Mouse (Mus musculus) right cerebral cortex, postnatal 36 days (tissue): ENCODE results near the gene Prkch.
A peak's percentile ranks its signal among the peaks of the same experiment; 100 is the strongest.

Experiments
- DNase-seq, 2 experiments: peaks; one replicate each; pipeline ENCODE4 v3.0.0; 2022; ENCODE audit warnings: low spot score in 2 of 2, mixed read lengths in 1 of 2

Gene Prkch

DNA sequence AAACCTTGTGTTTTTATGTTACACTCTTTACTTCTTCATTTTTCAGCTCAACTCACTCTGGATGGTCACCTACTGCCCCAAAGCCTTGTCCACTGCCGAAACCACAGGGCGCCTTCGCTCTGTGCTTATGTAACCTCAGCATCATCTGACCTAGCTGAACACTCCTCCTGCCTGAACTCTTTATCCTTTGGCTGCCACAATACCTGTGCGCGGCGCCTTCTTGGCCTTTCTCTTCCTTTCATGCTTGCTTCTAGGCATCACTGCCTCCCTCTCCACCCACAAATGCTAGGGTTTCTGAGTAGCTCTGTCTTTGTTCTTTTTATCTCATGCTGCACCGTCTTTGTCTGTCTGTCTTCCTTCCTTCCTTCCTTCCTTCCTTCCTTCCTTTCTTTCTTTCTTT lies 3.8 kb upstream of the Prkch start:
- no peak for DNase-seq

DNA sequence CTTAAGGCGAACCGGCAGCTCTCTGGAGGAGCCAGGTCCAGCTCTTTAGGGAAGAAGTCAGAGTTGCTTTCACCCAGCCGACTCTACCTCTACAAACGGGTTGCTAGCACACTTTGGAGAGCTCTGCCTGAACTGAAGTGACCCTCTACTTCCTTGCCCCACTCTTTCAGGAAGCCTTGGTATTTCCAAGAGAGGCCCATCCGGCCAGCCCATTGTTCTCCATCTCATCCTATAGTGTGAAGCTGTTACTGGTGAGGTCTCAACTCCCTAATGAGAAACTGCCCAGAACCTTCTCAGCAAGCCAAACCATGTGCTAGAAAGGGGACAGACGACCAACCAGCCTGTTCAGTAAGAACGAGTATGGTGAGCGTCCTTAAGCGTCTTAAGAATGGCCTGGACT lies 1.3 kb upstream of the Prkch start:
- DNase-seq, result no peak

DNA sequence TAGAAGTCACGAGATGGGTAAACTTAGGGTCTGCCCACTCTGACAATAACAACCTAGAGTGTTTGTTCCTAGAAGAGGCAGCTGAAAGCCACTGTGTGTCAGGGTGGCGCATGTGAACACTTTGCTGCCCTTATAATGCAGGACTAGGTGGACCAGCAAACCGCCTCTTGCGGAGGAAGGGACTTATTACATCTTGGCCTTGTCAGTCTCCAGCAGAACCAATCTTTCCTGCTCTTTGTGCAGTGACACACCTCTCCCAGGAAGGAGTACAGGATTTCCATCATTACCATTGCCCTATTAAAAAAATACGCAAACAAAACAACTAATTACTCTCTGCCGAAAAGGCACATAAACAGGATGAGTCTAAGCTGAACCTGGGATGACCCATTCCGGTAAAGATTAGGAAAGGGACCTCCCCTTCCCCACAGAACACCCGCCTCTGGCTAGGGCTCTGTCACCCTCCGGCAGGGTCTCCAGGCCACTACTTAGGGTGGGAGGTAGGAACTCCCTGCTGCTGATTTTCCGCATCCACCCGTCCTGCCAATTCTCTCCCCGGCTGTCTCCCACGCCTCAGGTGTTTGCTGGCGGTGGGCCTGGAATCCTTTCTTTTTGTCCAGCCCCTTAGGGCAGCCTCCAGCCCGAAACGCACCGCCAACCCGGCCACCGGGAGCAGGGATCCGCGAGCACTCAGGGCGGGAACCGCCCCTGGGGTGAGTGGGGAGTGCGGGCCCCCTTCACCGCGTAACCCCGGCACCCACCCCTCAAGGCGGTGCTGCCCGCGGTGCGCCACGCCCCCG lies 585 bp upstream of the Prkch start:
- DNase-seq, result no peak

DNA sequence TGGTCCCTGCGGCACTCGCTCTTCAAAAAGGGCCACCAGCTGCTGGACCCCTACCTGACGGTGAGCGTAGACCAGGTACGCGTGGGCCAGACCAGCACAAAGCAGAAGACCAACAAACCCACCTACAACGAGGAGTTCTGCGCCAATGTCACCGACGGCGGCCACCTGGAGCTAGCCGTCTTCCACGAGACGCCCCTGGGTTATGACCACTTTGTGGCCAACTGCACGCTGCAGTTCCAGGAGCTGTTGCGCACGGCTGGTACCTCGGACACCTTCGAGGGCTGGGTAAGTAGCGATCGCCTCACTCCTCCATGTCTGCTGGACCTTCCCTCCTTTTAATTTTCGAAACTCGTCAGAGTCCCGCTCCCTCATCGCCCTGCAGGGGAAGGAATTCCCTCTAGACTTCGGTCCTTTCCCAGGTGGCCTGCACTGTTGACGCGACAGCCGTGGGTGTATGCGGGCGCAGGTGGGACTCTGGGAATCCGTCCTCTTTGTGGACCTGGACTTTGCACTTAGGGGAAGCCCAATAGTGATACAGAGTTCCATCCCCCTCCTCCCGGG lies 725 bp downstream of the Prkch start:
- no peak for DNase-seq

DNA sequence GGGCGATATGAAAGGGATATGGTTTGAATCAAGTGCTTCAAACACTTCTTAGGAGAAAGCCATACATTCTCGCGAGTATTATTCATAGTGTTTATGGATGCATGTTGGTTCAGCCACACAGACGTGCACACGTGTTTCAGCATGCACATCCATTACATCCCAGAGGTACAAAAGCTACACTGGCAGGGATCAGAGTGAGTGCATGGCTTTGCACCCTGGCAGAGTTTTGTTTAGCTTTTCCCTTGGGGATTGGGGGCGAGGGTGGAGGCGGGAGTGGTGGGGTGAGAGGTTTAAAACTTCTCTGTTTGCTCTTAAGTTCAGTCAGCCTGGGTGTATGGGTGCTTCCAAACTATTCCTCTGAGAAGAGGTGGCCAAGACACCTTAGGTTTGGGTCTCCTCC lies 1.3 kb downstream of the Prkch start:
- DNase-seq, result no peak

DNA sequence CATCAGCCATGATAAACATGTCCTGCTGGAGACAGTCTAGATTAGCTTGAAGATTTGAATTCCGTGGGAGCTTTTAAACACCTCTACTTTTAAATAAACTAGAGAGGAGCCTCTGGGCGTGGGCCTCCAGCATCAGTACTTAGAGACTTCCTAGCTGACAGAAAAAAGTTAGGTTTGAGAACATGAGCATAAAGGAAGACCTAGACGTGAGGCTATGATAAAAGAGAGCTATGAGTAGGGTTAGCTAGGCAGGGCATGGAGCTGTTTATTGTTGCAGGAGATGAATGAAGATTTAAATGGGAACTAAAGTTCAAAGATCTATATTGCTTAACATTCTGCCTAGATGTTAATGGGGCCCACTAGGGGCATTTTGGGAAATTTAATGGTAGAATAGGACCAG lies 2.7 kb downstream of the Prkch start:
- DNase-seq, result no peak

DNA sequence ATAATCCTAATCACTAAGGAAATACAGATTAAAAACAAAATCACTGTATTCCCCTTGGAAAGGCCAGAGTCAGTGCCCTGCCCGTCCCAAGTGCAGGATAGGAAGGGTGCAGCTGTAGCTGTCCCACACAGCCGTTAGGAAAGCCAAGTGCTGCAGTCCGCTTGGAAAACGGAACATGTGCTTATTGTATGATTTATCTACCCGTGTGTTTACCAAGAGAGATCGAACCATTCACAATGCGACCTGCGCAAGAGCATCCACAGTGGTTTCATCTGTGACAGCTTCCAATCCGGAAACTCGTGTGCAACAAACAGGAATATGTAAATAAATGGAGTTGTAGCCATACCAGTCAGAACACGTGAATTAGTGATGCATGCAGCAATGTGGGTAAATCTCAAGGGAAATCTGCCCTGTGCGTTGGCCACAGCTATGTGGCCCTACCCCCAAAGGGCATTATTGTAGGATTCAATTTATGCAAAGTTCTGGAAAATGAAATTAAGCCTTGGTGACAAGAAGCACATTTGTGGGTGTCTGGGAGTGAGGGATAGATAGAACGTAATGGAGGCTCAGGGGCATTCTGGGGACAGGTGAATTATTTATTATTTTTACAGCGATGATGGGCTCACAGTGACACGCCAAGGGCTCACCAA lies 6.2 kb downstream of the Prkch start:
- DNase-seq, result no peak

DNA sequence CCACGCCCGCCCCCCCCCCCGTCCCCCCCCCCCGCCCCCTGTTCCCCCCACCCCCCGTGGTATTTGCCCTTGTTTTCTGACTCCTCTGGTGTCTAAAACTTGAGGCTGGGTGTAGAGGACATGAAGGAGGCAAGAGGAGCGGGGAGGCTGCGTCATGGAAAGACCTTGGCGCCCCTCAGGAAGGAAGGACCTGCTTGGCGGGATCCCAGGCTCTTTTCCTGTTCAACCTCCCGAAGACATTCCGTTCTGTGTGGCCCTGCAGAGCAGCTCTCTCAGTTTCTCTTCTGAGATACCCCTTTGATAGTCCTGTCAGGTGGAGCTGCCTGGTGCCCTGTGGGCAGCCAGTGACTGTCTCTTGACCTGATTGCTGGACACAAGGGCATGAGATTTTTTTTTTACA lies 7.0 kb downstream of the Prkch start:
- DNase-seq, result no peak

DNA sequence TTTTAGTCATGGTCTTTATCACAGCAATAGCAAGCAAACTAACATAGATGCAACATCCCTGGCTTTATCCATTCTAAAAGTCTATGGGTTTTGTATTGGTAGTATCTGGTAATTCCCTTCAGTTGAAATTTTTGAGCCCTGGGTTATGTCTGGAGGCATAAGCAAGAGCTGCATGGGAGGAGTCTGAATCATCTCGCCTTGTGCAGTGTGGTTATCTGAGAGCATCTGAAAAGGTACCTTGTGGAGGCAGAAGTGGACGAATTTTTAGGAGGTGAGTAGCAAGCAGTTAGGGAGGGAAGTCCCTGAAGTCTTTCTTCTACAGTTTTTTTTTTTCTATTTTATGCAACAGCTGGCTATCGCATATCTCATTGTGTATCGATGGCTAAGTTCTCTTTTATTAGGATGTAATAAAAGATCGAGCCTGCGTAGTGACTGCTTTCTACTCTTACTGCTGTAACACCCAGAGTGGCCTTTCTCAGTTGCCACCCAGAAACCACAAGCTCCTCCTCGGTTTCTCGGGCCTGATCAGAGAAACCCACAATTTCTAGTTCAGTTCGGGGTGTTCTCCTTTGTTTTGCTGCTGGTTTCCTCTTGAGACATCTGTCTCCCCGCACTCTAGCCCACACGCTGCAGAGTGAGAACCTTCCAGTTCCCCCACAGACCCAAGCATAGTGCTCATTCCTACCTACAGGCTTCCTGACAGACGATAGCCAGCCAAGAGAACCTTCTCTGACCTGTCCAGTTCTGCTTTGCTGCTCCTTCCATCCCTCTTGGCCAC lies 8.6 kb downstream of the Prkch start:
- peak in 1 of 2 experiments; percentile 5 for DNase-seq

DNA sequence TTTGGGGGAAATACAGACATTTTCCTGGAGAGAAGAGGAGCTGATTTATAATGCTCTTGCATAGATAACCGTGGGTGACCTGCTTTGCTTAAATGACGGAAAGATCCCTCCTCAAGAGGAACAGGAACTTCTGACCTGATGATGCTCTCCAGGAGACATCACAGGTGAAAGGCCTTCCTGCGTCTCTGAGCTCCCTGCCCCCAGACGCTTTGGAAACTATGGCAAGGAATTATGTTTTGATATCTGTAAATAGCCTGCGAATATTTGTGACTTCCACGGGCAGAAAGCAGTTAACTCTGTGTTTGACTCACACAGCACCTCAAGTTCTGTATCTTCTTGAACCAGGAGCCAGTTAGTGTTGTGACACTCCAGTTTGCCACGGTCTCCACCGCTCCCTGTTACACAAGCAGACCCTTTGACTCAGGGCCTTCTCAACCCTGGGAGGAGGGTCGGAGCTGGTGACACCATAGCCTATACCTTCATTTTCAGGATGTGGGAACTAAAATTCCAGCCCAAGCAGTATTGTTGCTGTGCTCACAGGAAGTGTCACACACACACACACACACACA lies 9.7 kb downstream of the Prkch start:
- DNase-seq, result no peak

DNA sequence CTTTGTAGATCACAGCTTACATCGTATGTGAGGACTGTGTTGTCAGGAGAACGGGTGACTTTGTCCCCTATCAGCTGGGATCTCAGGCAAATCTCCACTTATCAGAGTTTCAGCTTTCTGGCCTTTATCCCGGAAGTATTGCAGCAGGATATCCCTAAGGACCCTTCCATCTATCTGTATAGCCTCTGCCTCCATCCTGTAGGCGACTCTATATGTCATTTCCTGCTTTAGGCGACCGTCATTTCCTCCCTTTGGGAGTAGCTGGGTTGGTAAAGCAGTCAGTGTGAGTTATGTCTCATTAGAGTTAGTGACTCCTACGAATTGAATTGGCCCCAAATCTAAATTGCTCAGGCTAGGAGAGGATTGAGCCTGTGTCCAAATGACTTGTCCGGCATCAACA lies 10.6 kb downstream of the Prkch start:
- no peak for DNase-seq

DNA sequence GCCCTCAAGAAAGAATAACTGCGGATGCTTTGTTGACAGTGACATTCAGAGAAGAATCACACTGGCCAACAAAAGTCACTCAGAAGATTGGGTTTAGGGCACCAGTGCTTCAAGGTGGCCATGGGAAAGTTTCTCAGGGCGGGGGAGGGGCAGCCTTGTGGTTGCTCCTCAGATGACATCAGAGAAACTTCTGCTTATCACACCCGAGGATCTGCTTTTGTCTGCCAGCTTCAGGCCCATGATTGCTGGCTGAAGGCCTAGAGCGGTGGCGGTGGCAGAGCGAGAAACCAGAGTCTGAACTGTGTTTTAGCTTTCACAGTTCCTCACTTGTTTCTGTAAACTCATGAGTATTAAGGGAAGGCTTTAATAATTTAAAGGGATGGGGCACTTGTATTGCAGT lies 13.6 kb downstream of the Prkch start:
- DNase-seq, result peak in 1 of 2 experiments; percentile 7

DNA sequence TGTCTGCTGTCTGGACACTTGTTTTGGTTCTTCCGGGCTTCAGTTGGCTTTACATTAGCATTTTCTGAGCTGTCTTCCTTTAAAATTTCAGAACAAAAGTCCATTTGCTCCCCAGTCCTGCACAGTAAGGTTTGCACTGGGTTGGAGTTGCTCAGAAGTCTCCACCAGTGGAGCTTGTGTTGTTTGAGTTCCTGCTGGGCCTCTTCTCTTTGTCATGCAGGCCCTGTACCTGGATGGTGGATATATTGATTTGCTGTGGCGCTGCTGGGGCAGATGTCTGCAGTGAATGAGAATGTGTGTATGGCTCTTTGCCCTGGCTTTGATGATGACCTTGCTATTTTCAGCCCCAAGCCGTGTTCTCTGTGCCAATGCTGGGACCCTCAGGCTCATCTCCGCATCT lies 15.9 kb downstream of the Prkch start:
- no peak for DNase-seq

DNA sequence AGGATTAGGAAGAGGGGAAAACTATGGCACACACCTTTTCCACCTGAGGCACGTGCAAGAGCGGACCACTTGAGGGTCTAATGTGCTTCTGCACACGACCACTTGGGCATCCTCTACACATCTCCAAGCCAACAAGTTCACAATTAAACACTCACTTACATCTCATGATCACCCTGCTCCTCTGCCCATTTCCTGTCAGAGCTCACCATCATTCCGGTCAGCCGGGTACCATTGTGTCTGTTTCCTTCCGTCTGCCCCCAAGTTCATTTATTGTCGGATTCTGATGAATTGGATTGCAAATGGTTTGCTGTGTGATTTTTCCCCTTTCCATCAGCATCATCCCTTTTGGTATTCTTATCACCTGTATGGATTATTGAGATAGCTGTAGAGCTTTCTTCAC lies 18.4 kb downstream of the Prkch start:
- DNase-seq, result no peak

DNA sequence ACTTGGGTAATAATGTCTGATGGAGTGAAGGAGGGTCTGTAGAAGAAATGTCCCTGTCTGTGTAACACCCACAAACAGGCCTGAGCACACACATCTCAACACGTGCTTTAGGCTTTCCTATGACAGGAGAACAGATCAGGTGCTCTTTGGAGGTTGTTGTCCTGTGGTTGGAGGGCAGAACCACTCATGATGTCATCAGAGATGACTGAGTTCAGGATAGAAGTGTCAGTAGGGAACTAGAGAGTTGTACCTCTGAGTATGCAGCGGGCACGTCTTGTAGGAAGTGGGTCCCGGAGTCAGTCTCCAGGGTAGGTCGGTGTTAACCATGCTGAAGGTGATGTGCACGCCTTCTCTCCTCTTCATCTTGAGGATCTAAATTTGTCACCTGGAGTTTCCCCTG lies 19.1 kb downstream of the Prkch start:
- no peak for DNase-seq

DNA sequence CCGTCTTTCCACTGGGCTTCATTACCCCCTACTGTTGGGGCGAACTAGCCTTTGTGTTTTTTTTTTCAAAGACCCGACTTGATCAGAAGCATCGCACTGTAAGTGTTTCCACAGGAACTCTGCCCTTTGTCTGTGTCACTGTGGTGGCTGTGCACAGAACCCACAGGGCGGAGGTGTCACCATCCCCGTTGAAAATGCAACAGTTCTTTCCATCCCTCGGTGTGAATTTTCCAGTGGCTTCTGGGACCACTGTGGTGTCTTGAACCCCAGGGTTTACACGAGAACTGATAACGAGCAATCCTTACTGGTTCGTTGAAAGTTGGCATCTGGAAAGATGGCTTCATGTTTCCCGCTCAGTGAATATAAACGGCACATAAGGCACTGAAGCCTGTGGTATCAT lies 20.2 kb downstream of the Prkch start:
- no peak for DNase-seq

DNA sequence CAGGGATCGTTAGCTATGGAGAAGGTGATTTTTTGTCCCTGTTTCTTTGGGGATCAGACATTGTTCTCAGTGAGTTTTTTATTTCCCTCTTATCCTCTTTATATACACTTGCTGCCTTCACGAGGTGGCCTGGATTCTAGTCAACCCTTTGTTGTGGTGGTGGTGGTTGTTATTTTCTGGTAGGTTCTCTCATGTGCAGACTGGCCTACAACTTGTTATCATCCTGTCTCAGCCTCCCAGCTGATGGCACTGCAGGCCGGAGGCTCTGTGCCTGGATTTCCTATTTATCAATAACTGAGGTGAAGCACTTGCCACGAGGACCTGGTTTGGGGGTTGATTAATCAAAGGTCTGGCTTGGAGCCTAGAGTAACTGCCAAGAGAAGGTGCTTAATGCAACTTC lies 20.6 kb downstream of the Prkch start:
- no peak for DNase-seq

DNA sequence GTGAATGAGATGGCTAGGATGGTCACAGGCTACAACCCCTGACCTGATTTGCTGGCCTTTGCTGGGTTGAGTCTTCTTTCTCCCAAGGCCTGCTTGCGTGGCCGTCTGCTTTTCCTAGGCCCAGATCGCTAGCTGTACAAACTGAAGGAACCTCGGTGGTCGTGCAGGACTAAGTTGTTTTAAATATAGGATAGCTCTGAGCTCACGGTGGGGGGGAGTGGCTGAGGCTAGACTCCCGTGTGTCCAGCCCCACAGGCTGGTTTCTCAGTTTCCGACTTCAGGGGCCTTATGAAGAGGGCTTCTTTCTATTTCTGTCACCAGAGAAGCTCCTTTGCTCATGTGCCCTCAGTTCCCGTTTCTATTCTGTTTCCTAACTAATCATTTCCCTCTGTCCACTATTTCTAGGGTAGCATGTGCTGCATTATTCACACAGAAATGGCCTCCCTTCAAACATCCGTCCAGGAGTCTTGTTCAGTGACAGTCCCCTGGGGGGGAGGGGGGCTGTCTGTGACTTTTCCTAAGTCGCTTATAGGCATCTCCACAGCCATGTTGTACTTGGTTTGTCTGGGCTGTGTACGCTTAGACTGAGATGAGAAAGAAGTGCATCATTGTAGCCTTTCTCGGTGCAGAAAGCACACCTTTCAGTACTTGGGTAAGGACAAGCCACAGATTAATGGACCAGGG lies 22.9 kb downstream of the Prkch start:
- no peak for DNase-seq

DNA sequence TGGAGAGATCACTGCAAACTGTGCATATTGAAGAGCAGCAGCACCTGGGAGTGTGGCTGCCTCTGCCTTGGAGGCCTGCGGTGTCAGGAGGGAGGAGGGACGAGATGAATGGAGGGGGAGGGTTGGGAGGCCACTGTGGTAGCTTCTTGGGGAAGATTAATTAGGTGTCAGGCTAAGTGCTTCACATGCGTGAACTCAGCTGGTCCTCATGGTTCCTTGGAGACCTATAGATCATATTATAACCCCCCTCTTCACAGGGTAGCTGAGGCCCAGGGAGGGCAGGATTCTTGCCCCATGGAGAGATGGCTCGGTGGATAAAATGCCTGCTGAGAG lies 23.4 kb downstream of the Prkch start:
- no peak for DNase-seq

DNA sequence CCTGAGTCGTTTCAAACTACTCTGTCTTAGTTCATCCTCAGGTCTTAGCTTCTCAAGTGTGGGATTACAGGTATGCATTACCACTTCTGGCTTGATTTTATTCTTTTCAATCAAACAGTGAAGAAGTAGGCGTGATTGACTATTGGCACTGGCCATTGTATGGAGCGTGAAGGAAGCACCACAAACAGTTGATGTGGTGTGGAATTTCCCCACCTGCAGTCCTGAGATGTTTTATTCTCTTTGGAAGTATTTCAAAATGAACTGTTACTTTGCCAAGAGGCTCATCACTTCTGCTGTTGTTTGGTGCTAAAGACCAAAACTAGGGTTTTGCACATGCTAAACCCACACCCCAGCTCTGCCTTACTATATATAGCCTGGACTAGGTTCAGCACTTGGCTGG lies 24.7 kb downstream of the Prkch start:
- no peak for DNase-seq

DNA sequence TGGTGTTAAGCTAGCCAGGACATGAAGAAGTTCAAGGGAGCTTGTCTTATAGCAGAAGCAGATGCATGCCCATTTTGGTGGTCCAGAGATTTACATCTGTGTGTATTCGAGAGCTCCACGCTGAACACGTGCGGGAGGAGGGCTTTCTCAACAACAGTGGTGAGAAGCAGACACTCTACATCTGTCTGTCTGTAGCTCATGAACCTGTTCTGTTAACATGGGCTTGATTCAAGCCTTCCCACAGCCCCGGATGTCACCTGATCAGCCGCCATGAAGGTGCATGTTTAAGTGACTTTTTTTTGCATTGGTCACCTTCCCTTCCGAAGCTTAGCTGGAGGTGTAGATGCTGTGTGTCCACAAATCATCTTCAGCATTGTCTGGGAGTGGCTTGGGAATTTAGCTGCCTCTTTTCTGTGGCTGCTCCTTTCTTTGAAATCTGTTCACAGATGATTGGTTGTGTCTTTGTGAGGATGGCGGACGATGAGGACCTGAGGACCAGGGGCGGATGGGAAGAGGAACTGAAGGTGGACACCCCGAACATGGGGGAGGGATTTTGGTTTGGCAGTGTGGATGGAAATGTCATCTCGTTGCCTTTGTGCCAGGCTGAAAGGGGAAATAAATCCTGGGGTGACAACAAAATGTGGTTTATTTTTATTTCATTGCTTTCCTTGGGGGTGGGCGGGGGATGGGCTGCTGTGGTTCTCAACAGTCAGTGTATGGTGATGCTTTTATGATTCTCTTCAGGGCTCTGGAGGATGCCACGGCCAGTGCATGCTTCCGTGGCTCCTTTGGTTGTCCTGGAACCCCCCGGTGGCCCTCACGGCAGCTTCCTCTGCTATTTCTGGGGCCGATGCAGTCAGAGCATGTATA lies 25.3 kb downstream of the Prkch start:
- no peak for DNase-seq
